ENCODE assay signal across 11 mouse cellular contexts in genomic region chr10:83992577-83993305, GRCm38 (mm10).
DNase-seq lines count a peak whose midpoint lies in the region; ATAC-seq lines count a peak whose summit lies in the region.
"Had no signal": no experiment of that assay in that cellular context is flagged by ENCODE, and none has a peak within 500 bp of the region (broad histone marks: within the 10 kb centered on the region; RNA-seq: fewer than 3 reads in every experiment).

No protein-coding gene starts in this region.

- H3K4me3 ChIP-seq in lung, embryonic 15.5 days = no peak overlapping the region
- no peak overlapping the region for H3K4me3 ChIP-seq in neural tube, embryonic 14.5 days (ENCODE audit: low read depth, low read length)
- no peak overlapping the region for H3K4me3 ChIP-seq in forebrain, embryonic 16.5 days (replicated peaks; ENCODE audit: low read length)
- H3K4me3 ChIP-seq: midbrain, embryonic 15.5 days had no signal

- H3K9ac ChIP-seq in lung, embryonic 15.5 days = no peak overlapping the region
- H3K9ac ChIP-seq in neural tube, embryonic 14.5 days (replicated peaks; ENCODE audit: low read depth, low read length) = no peak overlapping the region
- no peak overlapping the region for H3K9ac ChIP-seq in forebrain, embryonic 16.5 days (replicated peaks; ENCODE audit: low read depth, low read length)
- H3K9ac ChIP-seq: midbrain, embryonic 15.5 days had no signal

- no peak for ATAC-seq in lung, embryonic 15.5 days (ENCODE audit: borderline replicate concordance, extremely low read depth, low FRiP score, low TSS enrichment)
- peak; percentile 38; the same call in 1 of the 2 replicates for ATAC-seq in neural tube, embryonic 14.5 days (ENCODE audit: low read depth)
- ATAC-seq in forebrain, embryonic 16.5 days = no peak
- ATAC-seq: midbrain, embryonic 15.5 days had no signal

- H3K9me3 ChIP-seq in lung, embryonic 15.5 days = no peaks in the 10 kb centered on the region
- no peaks in the 10 kb centered on the region for H3K9me3 ChIP-seq in neural tube, embryonic 14.5 days (ENCODE audit: control insufficient read depth, low read length)
- no peaks in the 10 kb centered on the region for H3K9me3 ChIP-seq in forebrain, embryonic 16.5 days (ENCODE audit: control insufficient read depth, low read length)
- H3K9me3 ChIP-seq: midbrain, embryonic 15.5 days had no signal

- 54% methylated on average over 11 of the region's 11 CpGs for WGBS in lung, embryonic 15.5 days
- WGBS in neural tube, embryonic 14.5 days = 46% methylated on average over 11 of the region's 11 CpGs
- 85% methylated on average over 11 of the region's 11 CpGs for WGBS in forebrain, embryonic 16.5 days

- no peaks in the 10 kb centered on the region for H3K36me3 ChIP-seq in lung, embryonic 15.5 days
- H3K36me3 ChIP-seq in neural tube, embryonic 14.5 days (ENCODE audit: control insufficient read depth, insufficient read depth, low read length) = no peaks in the 10 kb centered on the region
- H3K36me3 ChIP-seq in forebrain, embryonic 16.5 days (ENCODE audit: control insufficient read depth, insufficient read depth) = no peaks in the 10 kb centered on the region
- H3K36me3 ChIP-seq: midbrain, embryonic 15.5 days had no signal

- H3K27ac ChIP-seq in lung, embryonic 15.5 days = peak overlapping the region; percentile 9; the same call in 1 of the 2 replicates
- no peak overlapping the region for H3K27ac ChIP-seq in neural tube, embryonic 14.5 days (ENCODE audit: low read depth, low read length)
- H3K27ac ChIP-seq in forebrain, embryonic 16.5 days (ENCODE audit: low read length) = no peak overlapping the region
- H3K27ac ChIP-seq: midbrain, embryonic 15.5 days had no signal

- DNase-seq in embryo, embryonic 10.5 days (ENCODE audit: low spot score) = peak; percentile 33
- DNase-seq in embryo, embryonic 9.5 days (ENCODE audit: extremely low spot score) = no peak
- no peak for DNase-seq in lung, postnatal 14 days
- DNase-seq in kidney, postnatal 25 days = peak; percentile 31 to 46
- DNase-seq in urinary bladder, adult 18-20 months (ENCODE audit: low spot score in 2 of 2) = no peak
- DNase-seq: adrenal gland, adult 2 months; cerebellum, postnatal 14 days had no signal

- no peak overlapping the region for H3K4me2 ChIP-seq in lung, embryonic 15.5 days
- H3K4me2 ChIP-seq in neural tube, embryonic 14.5 days (ENCODE audit: low read depth, low read length) = no peak overlapping the region
- no peak overlapping the region for H3K4me2 ChIP-seq in forebrain, embryonic 16.5 days (ENCODE audit: low read length)
- H3K4me2 ChIP-seq: midbrain, embryonic 15.5 days had no signal

- no peaks in the 10 kb centered on the region for H3K27me3 ChIP-seq in lung, embryonic 15.5 days
- no peaks in the 10 kb centered on the region for H3K27me3 ChIP-seq in neural tube, embryonic 14.5 days (ENCODE audit: control insufficient read depth, insufficient read depth, low read length)
- no peaks in the 10 kb centered on the region for H3K27me3 ChIP-seq in forebrain, embryonic 16.5 days (replicated peaks; ENCODE audit: control insufficient read depth, insufficient read depth, low read length)
- H3K27me3 ChIP-seq: midbrain, embryonic 15.5 days had no signal

- H3K4me1 ChIP-seq in lung, embryonic 15.5 days = peaks cover 16% of the 10 kb centered on the region
- peaks cover 4% of the 10 kb centered on the region; the same call in 1 of the 2 replicates for H3K4me1 ChIP-seq in neural tube, embryonic 14.5 days (ENCODE audit: control insufficient read depth, insufficient read depth, low read length)
- H3K4me1 ChIP-seq in forebrain, embryonic 16.5 days (replicated peaks; ENCODE audit: control insufficient read depth, insufficient read depth, low read length) = no peaks in the 10 kb centered on the region
- H3K4me1 ChIP-seq: midbrain, embryonic 15.5 days had no signal

Comparison
In these comparisons a context has a peak if more than half of its experiments do, and no peak if none do; other contexts are left out.
1. DNase-seq: peak in embryo, embryonic 10.5 days (single experiment) and kidney, postnatal 25 days (2 of 2); none in embryo, embryonic 9.5 days (single experiment), lung, postnatal 14 days (single experiment) and urinary bladder, adult 18-20 months (0 of 2).